Mouse (Mus musculus) spleen, adult 2 months (tissue): Measurements from ENCODE around the gene Rarres1. TPM values are rescaled to one million over a fixed set of nuclear protein-coding genes. Genes with fewer than 3 reads are reported as not detected.

Source experiments
- DNase-seq, 2 experiments: peaks; one replicate each; pipeline versions ENCODE4 v3.0.0 to v3.0.0-alpha.2; 2012 to 2021; ENCODE audit warnings: low spot score in 2 of 2, low read depth in 1 of 2
- H3K27ac ChIP-seq: fragments of 200-500 bp; 2 replicates; pipeline ENCODE4 v1.5.1; 2012; ENCODE audit warnings: low read length, inconsistent platforms; ENCODE audit not compliant: insufficient read depth
- H3K27me3 ChIP-seq: fragments of 200-500 bp; 2 replicates; pipeline ENCODE4 v1.6.1; 2012; ENCODE audit warnings: mild to moderate bottlenecking, moderate library complexity, low read length, inconsistent platforms; ENCODE audit not compliant: control insufficient read depth, insufficient read depth
- H3K36me3 ChIP-seq: fragments of 200-500 bp; 2 replicates; pipeline ENCODE4 v1.6.1; 2012; ENCODE audit warnings: mild to moderate bottlenecking, low read length, inconsistent platforms; ENCODE audit not compliant: control insufficient read depth, insufficient read depth
- H3K4me1 ChIP-seq: fragments of 200-500 bp; 2 replicates; pipeline ENCODE4 v1.6.1; 2011; ENCODE audit warnings: inconsistent platforms; ENCODE audit not compliant: control insufficient read depth, insufficient read depth, insufficient read length
- H3K4me3 ChIP-seq: fragments of 200-500 bp; 2 replicates; pipeline ENCODE4 v1.5.1; 2011; ENCODE audit warnings: mild to moderate bottlenecking, inconsistent platforms; ENCODE audit not compliant: insufficient read depth, insufficient read length; ENCODE audit errors: extremely low read depth
- CTCF ChIP-seq: fragments of 200-500 bp; IDR thresholded peaks from 2 replicates; pipeline ENCODE4 v1.5.1; 2011; ENCODE audit warnings: mild to moderate bottlenecking, inconsistent platforms; ENCODE audit not compliant: insufficient read depth, insufficient read length, insufficient replicate concordance; ENCODE audit errors: extremely low read depth
- POLR2A ChIP-seq: fragments of 200-500 bp; IDR thresholded peaks from 2 replicates; pipeline ENCODE4 v1.6.1; 2011; ENCODE audit warnings: low read depth, low read length, inconsistent platforms
- WGBS: fragments of 180-500 bp; shearing (Covaris S2); methylation state at CpG from one replicate; pipeline ENCODE4 v1.1.7; 2018; 5-methylcytosine and 5-hydroxymethylcytosine counted together
- polyA plus RNA-seq: library from polyadenylated mRNA; depleted of rRNA; stranded (reverse); fragments of >200 nt; gene quantifications from 2 replicates; pipeline ENCODE4 v1.2.3, GENCODE M21; 2012

Gene Rarres1
- polyA plus RNA-seq, 1 experiment, result 0.68 TPM

DNA sequence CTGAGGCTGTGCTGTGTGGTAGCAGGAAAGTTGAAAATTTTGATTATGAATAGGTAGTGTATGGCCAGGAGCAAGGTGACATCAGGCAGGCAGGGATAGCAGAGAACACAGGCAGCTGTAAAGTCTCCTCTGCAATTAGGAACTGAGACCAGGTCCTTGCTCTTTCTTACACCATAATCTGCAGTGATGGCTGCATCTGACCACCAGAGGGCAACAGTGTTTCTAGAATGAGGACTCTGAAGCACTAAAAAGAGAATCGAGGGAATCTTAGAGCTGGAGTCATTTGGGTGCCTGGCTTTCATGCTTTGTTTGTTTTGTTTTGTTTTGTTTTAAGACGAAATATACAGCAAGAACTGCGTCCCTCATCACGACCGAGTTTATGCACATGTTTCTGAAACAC, 2.5 kb downstream of the Rarres1 start:
- TF ChIP-seq CTCF, result peak; percentile 63; the same call in 1 of the 2 replicates
- no peak for TF ChIP-seq POLR2A
- H3K27ac ChIP-seq, result no peak overlapping the region
- peak; percentile 54 to 75 for DNase-seq

DNA sequence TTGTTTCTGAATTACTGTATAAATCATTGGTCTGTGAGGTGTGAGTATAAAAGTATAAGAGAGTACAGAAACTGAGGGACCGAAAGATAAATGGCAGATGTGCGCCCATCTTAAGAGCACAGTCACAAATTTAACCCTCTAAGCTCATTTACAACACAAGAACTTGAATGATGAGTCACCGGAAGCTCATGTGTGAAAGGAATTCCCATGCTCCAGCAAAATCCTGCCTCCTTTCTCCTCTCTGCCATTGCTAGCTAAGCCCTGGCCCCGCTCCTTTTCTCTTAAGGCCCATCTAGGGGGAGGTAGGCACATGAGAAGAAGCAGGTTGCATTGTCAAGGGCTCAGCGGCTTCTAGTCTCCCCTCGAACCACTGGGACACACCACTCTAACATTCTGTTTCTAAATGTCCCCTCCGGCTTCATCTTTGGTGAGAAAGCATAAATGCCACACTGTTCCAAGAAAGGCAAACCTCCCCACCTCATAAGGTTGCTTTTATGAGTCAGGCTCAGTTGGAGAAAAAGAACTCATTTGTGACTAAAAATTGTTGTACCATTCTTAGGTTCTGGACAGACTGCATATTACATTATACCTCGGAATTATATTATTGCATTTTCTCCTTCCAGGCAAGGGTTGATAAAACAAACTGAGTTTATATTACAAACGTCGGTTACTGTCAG, 7.0 kb downstream of the Rarres1 start:
- H3K27ac ChIP-seq, result no peak overlapping the region
- no peaks in the 10 kb centered on the region for H3K36me3 ChIP-seq
- WGBS, result 87% methylated on average over 10 of the region's 10 CpGs
- no peaks in the 10 kb centered on the region for H3K27me3 ChIP-seq
- no peak overlapping the region for H3K4me3 ChIP-seq
- TF ChIP-seq CTCF (no peak), POLR2A (no peak)
- no peak for DNase-seq
- no peaks in the 10 kb centered on the region for H3K4me1 ChIP-seq

More for the DNA sequence above, 2.5 kb downstream of the Rarres1 start:
- Histone ChIP-seq H3K4me1 (peaks cover 8% of the 10 kb centered on the region), H3K36me3 (no peaks in the 10 kb centered on the region), H3K4me3 (no peak overlapping the region), H3K27me3 (peaks cover 11% of the 10 kb centered on the region)
- 3% methylated on average over 5 of the region's 5 CpGs for WGBS

DNA sequence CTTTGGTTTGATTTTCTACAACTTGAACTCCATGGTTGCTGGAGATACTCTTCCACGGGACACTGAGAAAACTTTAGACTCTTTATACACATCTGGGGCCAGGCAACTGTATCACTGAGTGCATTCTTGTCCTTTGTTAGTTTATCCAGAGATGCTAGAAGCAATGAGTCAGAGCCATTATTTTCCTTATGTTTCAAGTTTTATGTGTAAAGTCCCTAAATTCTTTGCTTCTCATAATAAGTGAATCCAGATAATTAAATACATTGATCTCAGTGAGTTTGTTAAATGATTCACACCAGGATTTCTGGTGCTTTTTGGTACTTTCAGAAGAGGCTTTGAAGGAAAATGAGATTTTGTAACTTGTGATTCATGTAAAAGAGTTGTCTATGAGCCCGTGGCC, 10.0 kb downstream of the Rarres1 start:
- no peak for DNase-seq
- Histone ChIP-seq H3K4me3 (no peak overlapping the region), H3K36me3 (no peaks in the 10 kb centered on the region), H3K4me1 (no peaks in the 10 kb centered on the region), H3K27me3 (no peaks in the 10 kb centered on the region), H3K27ac (no peak overlapping the region)
- WGBS, result 87% methylated on average over 2 of the region's 2 CpGs
- no peak for TF ChIP-seq POLR2A
- no peak for TF ChIP-seq CTCF

DNA sequence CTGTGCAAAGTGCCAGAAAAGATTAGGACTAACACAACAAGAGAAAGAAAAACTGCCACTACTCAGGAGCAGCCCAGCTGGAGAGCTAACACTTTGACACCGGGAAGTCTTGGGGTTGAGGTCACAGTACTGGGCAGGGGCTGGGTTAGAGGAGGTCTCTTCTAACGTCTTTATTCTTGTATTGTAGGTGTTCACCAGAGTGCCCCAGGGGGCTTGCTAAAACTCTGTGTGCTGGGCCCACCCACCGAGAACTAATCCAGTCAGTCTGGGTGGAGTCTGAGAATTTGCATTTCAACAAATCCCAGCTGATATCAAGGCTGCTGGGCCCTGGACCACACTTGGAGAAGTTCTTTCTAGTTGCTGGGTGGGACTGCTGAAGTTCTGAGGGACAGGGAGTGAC, 11.4 kb downstream of the Rarres1 start:
- 28% methylated on average over 3 of the region's 3 CpGs for WGBS

DNA sequence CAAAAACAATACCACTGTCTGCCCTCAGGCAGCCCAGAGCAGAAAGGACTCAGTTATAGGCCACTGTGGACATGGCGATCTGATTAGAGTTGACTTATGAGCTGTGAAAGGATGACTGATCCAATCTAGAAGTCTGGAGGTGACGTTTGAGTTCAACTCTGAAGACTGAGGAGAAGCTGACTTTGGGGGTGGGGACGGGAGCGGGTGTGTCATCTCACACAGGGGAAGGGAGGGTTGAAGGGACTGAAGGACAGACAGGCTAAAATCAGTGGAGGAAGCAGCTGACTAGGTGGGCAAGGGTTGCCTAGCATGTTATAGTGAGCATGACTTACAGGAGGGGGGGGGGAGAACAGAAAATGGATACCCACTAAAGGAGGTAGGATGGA, 15.9 kb downstream of the Rarres1 start:
- no peaks in the 10 kb centered on the region for H3K36me3 ChIP-seq
- H3K27me3 ChIP-seq, result no peaks in the 10 kb centered on the region
- H3K27ac ChIP-seq, result no peak overlapping the region
- H3K4me1 ChIP-seq, result no peaks in the 10 kb centered on the region
- DNase-seq, result no peak
- WGBS, result 94% methylated on average over 4 of the region's 4 CpGs
- TF ChIP-seq POLR2A (no peak), CTCF (no peak)
- H3K4me3 ChIP-seq, result no peak overlapping the region

More for the DNA sequence above, 11.4 kb downstream of the Rarres1 start:
- Histone ChIP-seq H3K27me3 (no peaks in the 10 kb centered on the region), H3K4me3 (no peak overlapping the region), H3K36me3 (no peaks in the 10 kb centered on the region), H3K4me1 (no peaks in the 10 kb centered on the region), H3K27ac (no peak overlapping the region)
- TF ChIP-seq POLR2A (no peak), CTCF (no peak)
- DNase-seq, result no peak

DNA sequence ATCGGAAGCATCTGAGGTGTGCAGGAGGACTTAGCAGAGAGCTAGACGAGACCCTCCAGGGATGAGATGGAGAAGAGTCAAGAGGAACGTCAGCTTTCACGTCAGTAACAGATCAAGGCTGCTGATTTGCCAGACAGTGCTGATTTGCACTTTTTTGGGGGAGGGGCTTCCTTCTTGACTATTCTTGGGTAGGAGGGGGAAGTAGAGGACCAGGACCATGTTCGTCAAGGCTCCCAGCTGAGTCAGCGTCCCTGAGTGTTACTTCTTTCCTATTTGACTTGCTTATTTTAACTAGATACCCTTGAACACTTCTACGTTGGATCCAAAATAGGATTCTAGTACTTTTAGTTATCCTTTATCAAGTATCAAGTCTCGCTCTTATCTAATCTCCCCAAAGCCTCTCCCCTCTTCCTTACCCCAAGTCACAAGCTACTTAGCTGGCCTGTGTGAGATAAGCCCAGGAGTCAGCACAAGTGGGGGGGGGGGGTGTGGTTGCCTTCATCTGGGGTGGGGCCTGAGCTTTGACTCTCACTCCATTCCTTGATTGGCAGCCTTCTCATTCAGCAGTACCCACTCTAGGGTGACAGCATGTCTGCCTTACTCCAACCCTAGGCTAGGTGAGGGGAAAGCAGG, 16.4 kb downstream of the Rarres1 start:
- TF ChIP-seq POLR2A (no peak), CTCF (no peak)
- Histone ChIP-seq H3K4me3 (no peak overlapping the region), H3K36me3 (no peaks in the 10 kb centered on the region), H3K4me1 (peaks cover 2% of the 10 kb centered on the region; the same call in 1 of the 2 replicates), H3K27me3 (no peaks in the 10 kb centered on the region), H3K27ac (no peak overlapping the region)
- 86% methylated on average over 8 of the region's 8 CpGs for WGBS
- no peak for DNase-seq

DNA sequence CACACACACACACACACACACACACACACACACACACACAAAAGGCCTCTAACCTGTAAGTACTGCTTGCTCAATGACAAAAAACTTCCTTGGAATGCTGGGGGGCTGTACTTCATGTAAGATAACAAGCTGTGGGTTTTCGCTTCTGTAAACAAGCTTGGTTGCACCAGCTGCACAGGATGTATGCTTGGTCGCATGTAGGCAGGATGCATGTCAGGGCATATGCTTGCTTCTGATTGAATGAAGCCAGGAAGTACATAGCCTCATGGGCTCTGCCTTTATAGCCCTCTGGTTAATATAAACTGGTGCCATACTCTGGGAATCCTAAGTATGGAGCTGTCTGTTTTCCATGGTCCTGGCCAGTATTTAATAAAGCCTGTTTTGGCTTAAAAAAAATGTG, 17.3 kb downstream of the Rarres1 start:
- Histone ChIP-seq H3K4me1 (peaks cover 3% of the 10 kb centered on the region; the same call in 1 of the 2 replicates), H3K27ac (no peak overlapping the region), H3K36me3 (no peaks in the 10 kb centered on the region), H3K4me3 (no peak overlapping the region), H3K27me3 (no peaks in the 10 kb centered on the region)
- TF ChIP-seq CTCF, result no peak
- no peak for TF ChIP-seq POLR2A
- 27% methylated on average over 2 of the region's 2 CpGs for WGBS
- DNase-seq, result peak; percentile 22 to 23
